Mouse (Mus musculus) kidney, adult 8-10 months (tissue): ENCODE measurements around the gene Gm17657.
"Not testable (repeated sequence)": the region's sequence is repeated elsewhere in the genome, so short reads cannot be mapped to it uniquely, and the experiment has no call there.

Experiments used
- DNase-seq, 2 experiments: peaks; one replicate each; pipeline ENCODE4 v3.0.0; 2022

Gm17657 gene

DNA sequence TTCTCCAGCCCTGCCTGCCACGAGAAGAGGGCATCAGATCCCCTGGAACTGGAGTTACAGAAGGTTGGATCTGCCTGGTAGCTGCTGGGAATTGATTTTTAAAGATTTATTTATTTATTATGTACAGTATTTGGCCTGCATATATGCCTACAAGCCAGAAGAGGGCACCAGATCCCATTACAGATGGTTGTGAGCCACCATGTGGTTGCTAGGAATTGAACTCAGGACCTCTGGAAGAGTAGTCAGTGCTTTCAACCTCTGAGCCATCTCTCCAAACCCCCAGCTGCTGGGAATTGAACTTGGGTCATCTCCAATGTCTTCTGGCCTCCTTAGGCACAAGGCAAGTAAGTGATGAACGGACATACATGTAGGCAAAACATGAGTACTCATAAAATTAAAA is 5.4 kb downstream of the Gm17657 start:
- DNase-seq, result no peak

DNA sequence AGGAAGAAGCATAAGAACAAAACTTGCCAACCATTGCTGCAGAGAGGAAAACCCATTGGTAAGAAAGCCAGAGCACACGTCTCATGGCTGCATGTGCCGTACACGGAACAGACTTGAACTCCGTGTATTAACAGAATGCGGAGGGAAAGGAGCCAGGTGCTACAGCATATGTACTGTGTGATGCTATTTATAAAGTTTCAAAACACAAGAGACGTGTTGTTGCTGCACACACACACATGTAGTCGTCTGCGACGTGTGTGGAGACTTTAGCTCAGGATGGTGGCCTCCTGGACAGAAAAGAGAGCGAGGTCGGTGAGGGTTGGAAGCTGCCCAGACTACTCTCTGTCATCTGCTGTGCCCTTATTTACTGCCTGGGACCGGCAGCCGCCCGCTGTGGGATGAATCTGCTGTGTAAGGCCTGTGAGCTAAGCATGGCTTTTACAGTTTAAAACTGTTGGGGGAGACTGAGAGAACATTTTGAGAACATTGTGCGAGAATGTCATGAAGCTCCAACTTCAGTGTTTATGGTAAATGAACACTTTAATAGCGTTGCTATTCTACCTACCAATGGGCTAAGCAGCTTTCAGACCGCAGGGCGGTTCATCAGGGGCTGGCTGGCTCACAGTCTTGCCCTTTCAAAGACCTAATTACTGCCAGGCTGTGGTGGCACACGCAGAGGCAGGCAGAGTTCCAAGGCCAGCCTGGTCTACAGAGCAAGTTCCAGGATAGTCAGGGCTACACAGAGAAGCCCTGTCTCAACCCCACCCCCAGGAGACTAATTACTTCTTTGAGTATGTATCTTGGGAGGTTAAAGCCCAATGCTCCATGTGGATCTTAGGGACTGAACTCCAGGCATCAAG is 6.4 kb downstream of the Gm17657 start:
- DNase-seq, result no peak

DNA sequence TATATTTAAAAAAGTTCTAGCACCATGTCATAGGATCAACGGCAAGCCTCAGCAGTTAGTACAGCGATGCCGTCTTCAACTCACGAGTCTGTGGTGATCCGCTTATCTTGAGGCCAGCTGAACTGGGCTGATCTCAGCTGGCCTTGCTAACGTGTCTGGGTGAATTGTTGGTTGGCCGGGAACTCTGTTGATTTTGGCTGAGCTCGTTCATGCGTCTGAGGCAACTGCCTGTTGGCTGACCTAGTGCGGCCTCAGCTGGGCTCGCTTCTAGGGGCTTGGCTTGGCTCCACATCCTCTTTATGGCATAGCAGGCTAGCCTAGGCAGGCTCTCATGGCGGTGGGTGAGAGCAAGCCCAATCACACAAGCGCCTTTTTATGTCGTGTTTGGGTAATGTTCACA is 8.0 kb downstream of the Gm17657 start:
- peak; percentile 73 to 83 for DNase-seq

DNA sequence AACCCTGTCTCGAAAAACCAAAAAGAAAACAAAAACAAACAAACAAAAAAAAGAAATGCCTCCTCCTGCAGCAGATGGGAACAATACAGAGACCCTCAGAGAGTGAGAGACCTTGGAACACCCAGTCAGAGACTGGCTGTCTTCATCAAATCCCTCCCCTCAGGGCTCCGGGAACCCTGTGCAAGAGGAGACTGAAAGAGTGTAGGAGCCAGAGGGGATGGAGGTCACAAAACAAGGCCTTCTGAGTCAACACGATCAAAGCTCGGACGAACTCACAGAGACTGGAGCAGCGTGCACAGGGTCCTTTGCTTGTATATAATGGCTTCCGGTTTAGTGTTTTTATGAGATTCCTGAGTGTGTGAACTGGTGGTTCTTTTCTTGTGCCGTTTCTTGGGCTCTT is 9.0 kb downstream of the Gm17657 start:
- DNase-seq, result no peak

DNA sequence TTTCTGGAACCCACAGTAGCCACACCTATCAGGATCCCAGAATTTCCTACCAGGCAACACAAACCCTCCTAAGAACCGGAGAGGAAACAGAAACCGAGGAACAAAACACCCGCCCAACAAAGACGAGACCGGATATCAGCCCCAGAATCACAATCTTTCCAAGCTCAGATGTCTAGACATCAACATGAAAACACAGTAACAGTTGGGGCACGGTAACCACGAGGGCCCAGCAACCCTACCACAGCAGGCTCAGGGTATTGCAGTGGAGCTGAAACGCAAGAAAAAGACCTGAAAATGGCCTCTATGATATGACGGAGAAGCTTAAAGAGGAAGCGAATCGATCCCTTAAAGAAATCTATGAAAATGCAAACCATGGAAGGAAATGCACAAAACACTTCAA is 15.6 kb downstream of the Gm17657 start:
- DNase-seq, result no peak

DNA sequence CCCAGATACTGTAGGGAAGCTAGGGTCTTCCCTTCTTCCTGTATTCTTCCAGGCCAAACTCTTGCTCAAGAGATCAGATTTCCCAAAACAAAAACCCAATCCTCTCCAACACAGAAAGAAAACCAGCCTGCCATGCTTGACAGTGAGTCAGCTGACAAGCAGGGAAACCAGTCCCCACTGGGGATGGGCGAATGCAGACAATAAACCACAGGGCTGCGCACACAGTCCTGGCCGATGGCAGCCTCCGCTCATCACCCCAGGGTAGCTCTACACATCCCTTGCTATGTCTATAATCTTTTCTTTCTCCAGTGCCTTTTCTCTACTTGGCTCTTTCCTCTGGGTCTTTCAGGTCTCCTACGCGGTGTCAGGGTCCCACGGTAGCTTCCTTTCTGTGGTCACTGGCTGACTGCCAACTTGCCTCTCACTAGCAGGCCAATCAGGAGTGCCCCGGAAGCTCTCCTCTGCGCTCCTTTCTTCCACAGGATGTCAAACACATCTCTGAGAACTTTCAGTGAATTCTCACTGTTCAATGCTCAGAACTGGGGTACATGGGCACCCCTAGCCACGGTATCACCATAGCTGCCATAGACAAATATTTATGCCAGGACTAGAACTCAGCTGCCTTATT is 17.6 kb downstream of the Gm17657 start:
- no peak for DNase-seq

DNA sequence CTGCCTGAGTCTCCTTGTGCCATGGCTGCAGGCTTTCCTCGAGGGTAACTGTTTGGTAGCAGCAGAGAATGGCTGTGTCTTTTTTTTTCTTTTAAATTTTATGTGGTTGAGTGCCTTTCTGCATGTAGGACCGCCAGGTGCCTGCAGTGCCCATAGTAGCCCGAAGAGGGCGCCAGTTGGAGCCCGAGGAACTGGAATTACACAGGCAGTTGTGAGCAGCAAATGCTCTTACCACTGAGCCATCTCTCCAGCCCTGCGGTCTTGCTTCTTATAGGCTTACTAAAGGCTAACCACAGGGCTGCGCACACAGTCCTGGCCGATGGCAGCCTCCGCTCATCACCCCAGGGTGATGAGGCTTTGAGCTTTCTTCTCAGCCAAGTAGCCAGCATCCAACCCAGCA is 18.2 kb downstream of the Gm17657 start:
- no peak for DNase-seq

DNA sequence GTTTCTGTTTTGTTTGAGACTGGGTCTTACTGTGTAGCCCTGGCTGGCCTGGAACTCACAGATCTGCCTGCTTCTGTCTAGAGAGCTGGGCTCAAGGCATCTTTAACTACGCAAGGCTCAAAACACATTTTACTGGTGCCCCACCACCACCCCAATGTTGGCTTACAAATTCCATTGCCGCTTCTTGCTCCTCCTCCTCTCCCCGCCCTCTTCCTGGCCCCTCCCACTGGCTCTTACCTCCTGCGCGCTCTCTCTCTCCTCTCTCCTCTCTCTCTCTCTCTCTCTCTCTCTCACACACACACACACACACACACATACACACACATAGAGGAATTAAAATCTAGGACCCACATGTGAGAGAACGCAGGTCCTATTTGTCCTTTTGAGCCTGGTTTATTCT is 18.9 kb downstream of the Gm17657 start:
- no peak for DNase-seq

DNA sequence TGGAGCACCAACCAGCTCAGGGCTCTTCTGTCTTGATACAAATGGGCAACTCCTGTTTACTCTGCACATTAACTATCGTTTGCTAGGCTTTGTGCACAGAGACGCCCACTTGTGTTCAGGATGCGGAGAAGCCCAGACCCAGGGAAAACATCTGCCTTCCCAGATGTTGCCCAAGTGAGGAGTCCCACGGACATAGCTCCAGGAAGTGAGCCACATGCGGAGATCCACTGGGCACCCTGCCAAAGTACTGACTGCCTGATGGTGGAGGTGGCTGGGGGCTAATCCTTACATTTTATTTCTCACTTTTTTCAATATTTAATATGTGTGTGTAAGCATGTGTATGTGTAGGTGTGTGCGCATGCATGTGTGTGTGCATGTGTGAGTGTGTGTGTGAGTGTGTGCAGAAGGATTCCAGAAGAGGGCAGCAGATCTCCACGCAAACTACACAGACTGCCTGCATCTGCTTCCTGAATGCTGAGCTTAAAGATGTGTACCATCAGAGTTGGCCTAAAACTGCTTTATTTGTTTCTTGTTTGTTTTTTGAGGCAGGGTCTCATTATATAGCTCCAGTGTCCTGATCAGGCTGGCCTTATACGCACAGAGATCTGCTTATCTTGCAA is 20.8 kb downstream of the Gm17657 start:
- no peak for DNase-seq

DNA sequence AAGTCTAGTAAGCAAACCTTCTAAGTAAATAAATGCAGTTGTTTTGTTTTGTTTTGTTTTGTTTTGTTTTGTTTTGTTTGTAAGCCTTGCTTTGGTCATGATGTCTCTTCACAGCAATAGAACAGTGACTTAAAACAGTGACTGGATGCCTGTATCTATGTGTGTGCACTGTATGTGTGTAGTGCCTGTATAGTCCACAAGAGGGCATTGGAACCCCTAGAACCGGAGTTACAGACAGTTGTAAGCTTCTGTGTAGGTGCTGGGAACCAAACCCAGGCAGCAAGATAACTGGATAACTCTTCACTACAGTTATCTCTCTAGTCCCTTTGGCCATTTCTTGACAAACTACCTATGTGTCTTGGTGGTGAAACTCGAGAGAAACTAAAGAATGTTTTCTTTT is 23.8 kb downstream of the Gm17657 start:
- DNase-seq, result no peak

DNA sequence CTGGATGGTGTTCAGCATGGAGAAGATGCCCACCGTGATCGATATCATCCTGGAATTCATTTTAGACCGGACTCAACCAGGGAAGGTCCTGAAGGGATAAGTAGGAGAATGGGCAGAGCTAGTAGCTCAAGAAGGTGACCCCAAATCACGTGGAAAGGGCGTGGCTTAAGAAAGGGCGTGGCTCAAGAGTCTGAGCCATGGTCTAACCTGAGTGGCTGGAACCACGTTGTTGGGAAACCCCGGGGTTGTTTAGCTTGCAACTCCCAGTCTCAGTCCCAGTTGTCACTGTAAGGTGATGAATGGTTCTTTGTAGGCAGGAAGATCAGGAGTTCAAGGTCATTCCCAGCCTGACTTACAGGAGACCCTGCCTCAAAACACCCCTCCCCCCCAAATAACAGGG is 29.7 kb downstream of the Gm17657 start:
- no peak for DNase-seq

DNA sequence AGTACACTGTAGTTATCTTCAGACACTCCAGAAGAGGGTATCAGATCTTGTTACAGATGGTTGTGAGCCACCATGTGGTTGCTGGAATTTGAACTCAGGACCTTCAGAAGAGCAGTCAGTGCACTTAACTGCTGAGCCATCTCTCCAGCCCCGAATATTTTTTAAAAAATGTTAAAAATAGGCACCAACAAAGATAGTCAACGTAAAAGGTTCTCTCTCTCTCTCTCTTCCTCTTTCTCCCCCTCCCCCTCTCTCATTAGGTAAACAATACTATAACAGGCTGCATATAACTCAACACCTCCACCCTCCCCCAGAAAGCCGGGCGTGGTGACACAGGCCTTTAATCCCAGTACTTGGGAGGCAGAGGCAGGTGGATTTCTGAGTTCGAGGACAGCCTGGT is 30.8 kb downstream of the Gm17657 start:
- not testable (repeated sequence) for DNase-seq

DNA sequence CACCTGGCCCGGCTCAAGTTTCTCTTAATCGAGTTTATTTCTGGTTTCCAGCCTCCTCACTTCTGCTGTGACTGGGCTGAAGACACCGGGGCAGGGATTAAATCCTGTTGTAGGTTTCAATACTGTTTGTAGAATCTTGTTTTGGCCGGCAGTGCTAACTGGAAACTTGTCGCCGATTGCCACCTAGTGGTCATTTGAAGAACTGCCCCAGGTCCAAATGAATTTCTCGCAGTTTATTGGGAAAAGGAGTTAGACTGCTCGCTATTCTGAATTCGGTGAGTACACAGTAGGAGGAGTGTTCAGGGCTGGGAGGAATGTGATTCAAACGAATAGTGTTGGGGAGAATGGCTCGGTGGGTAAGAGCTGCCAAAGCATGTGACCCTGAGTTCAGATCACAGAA is 35.0 kb downstream of the Gm17657 start:
- DNase-seq, result peak; percentile 70 to 88

DNA sequence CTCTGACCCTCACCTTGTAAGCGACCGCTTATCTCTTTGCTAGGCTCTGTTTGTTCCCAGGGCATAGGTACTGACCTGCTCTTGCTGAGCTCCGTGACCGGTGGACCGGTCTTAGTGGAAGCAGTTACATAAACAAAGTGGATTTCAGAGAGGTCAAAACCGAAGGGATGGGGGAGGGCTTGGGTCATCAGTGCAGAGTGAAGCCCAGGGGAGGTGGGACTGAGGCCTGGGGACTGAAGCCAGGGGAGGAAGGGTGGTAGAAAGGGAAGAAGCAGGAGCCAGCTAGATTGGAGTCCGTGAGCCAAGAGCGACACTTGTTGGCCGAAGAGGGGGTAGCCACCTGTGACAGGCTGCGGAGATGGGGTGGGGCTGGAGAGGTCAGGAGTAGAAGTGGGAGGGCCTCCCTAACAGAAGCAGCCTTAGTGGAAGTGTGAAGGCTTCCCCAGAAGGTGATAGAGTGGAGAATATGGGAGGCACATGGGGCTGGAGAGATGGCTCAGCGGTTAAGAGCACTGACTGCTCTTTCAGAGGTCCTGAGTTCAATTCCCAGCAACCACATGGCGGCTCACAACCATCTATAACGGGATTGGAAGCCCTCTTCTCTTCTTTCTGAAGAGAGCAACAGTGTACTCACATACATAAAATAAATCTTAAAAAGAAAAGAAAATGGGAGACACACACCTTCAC is 36.3 kb downstream of the Gm17657 start:
- DNase-seq, result peak; percentile 71 to 75

DNA sequence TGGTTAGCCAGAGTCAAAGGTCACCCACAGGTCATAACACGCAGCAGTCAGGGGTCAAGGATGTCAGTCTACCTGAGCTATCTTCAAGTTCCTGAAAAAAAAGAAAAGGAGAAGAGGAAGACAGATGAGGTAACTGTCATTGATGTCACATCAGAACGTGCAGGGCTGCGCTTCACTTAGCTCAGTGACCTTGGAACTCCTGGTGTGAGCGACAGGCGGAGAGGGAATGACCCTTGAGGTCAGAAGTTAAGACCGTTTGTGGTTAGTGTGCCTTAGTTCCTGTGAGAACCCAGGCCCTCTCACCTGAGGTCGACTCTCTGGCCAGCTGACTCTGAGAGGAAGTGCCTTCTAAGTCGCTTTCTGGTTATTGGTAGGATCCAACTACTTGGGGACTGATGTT is 38.7 kb downstream of the Gm17657 start:
- no peak for DNase-seq

DNA sequence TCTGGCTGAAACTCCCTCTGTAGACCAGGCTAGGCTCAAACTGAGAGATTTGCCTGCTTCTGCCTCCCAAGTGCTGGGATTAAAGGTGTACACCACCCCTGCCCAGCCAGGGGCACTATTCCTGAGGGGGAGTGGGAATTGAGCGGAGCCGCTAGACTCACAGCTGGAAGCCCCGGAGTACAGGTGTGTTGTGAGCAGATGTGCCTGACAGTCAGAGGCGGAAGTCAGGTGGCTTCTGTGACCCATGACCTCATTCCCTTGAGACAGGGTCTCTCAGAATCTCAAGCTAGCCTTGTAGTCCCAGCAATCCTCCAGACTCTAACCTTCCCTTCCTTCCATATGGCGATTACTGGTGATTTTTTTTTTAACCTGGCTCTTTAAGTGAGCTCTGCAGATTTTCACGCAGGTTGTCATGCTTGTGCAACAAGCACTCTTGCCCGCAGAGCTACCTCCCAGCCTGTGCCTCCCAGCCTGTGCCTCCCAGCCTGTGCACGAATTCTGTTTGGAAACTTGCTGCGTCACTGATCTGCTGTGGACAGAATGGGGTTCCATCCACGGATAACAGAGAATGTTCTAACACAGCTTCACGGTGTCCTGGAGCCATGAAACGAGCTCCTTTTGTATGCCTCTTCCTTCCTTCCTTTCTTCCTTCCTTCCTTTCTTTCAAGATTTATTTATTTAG is 40.4 kb downstream of the Gm17657 start:
- DNase-seq, result no peak

DNA sequence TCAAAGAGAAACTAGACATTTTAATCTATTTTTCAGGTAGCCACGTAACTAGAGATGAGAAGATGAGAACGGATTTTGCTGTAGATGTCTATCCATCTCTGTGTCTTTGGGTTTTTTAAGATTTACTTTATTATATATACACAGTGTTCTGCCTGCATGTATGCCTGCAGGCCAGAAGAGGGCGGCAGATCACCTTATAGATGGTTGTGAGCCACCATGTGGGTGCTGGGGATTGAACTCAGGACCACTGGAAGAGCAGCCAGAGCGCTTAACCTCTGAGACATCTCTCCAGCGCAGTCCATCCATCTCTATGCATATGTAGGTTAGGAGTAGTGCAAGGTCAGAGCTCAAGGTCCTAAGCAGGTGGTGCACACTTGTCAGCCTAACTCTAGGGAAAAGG is 45.7 kb downstream of the Gm17657 start:
- DNase-seq, result no peak

DNA sequence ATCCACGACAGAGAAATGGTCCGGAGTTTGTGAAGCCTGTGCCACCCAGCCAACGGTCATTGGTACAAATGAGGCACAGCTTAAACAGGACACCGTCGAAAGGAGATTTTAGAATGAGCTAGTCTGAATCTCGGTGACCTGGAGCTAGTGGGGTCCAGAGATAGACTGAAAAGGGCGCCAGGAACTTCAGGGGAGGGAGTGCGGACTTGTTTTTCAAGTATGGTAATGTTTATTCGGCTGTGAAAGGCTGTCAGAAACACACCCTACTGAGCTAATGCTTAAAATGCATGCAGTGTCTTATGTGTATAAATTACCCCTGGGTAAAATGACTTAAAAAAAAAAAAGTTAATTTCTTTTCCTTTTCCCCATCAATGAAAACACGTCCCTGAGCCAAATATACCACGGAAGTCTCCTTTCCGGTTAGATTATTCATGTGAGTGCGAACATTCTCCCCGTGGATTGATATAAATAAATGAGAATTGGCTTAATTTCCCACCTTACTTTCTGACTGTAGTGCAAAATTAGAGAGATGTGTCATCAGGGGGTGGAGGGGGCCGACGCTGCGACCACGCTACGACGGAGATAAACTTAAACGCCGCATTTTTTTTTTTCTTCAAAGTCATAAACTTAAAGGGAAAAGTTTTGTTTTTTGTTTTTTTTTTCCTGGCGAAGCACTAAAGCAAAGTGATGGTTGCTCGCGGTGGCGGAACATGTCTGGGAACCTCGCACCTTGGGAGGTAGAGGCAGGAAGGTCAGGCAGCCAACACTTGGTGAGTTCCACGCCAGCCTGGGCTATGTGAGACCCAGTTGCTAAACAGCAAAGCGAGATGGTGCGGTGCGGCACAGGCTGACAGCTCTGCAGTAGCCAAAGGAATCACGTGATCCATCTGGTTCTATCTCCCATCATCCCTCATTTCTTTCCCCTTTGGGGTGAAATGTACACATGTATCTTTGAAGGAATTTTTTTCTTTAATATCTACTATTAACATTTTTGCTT is 46.5 kb downstream of the Gm17657 start:
- no peak for DNase-seq

DNA sequence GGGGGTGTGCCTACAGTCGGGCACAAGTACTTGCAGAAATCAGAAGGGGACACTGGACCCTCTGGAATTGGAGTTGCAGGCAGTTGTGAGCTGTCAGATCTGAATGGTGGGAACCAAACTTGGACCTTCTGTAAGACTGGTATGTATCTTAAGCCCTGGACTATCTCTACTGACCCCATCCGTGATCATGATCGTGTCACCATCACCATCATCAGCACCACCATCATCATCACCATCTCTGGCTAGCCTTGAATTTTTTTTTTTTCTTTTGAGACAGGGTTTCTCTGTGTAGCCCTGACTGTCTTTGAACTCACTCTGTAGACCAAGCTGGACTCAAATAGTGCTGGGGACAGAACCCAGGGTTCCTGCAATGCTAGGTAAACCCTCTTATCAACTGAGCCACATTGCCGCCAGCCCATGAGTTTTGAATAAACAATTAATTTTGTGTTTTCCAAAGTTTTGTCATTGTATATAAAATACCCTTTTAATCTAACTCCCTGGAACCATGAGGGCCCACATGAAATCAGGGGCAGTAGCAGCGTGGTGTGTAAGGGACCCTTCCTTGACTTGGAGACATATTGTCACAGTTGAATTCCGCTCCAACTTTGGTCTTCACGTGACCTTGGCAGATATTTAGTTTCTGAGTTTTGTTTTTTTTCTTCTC is 47.3 kb downstream of the Gm17657 start:
- DNase-seq, result no peak

DNA sequence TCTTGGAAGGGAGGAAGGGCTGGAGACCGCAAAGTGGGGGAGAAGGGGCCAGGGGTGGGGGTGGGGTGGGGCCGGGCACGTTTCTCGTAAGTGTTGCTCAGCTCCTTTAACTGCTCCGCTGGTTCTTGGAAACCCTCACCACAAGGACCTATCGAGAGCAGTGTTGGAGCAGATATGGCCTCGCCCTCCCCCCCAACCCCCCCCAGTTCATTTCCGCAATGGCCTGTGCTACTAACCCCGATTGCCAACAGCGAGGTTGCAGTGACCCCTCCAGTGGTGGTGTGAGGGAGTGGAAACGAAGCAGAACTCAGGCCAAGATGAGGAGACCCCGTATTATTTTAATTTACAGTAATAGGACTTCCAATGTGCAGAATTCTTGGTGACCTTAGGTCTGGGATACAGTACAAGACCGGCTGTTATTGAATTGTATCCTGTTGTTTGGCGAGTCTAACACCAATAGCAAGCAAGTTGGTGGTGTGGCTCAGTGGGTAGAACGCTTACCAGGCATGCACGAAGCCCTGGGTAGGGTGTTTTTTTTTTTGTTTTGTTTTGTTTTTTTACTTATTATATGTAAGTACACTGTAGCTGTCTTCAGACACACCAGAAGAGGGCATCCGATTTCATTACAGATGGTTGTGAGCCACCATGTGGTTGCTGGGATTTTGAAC is 48.5 kb downstream of the Gm17657 start:
- no peak for DNase-seq
